Mouse (Mus musculus) midbrain, embryonic 10.5 days (tissue): ENCODE measurements around the gene Tbc1d1. TPM values are rescaled to one million over a fixed set of nuclear protein-coding genes. Genes with fewer than 3 reads are reported as not detected.

ENCODE experiments used
- DNase-seq: peaks from one replicate; pipeline ENCODE4 v3.0.0-alpha.2; 2017; ENCODE audit warnings: low spot score
- H3K27ac ChIP-seq: fragments of 300-500 bp; sonication (generic); replicated peaks from 2 replicates; pipeline ENCODE4 v1.5.1; 2016; ENCODE audit warnings: mild to moderate bottlenecking
- H3K27me3 ChIP-seq: fragments of 300-500 bp; sonication (generic); 2 replicates; pipeline ENCODE4 v1.6.1; 2016; ENCODE audit warnings: low read depth, mild to moderate bottlenecking; ENCODE audit not compliant: poor library complexity, severe bottlenecking
- H3K36me3 ChIP-seq: fragments of 300-500 bp; sonication (generic); 2 replicates; pipeline ENCODE4 v1.6.1; 2016; ENCODE audit warnings: mild to moderate bottlenecking, moderate library complexity
- H3K4me1 ChIP-seq: fragments of 300-500 bp; sonication (generic); 2 replicates; pipeline ENCODE4 v1.6.1; 2016
- H3K4me3 ChIP-seq: fragments of 300-500 bp; sonication (generic); 2 replicates; pipeline ENCODE4 v1.5.1; 2016; ENCODE audit warnings: mild to moderate bottlenecking, moderate library complexity
- H3K9me3 ChIP-seq: fragments of 300-500 bp; sonication (generic); replicated peaks from 2 replicates; pipeline ENCODE4 v1.6.1; 2016; ENCODE audit warnings: mild to moderate bottlenecking
- WGBS: fragments of 180-500 bp; shearing (Covaris S2); methylation state at CpG from one replicate; pipeline ENCODE4 v1.1.7; 2016; 5-methylcytosine and 5-hydroxymethylcytosine counted together
- polyA plus RNA-seq: library from polyadenylated mRNA; unstranded; fragments of >200 nt; fragmentation: Nextera tagmentation; extraction: Ambion mirVana; gene quantifications from 2 replicates; pipeline ENCODE4 v1.2.1, GENCODE M21; 2016

Gene Tbc1d1
- polyA plus RNA-seq, 1 experiment from 2014 or later: 22.2 TPM

GRCm38 (mm10) chr5:64263898-64264478, 107.9 kb downstream of the Tbc1d1 start:
- Histone ChIP-seq H3K27ac (no peak overlapping the region), H3K27me3 (no peaks in the 10 kb centered on the region), H3K9me3 (no peaks in the 10 kb centered on the region), H3K36me3 (peaks cover 8% of the 10 kb centered on the region; the same call in 1 of the 2 replicates), H3K4me1 (no peaks in the 10 kb centered on the region), H3K4me3 (no peak overlapping the region)
- 84% methylated on average over 13 of the region's 13 CpGs for WGBS
- DNase-seq: no peak

- 26% methylated on average over 3 of the region's 3 CpGs for WGBS
- H3K4me1 ChIP-seq: peaks cover 8% of the 10 kb centered on the region
- no peak overlapping the region for H3K4me3 ChIP-seq
- DNase-seq: no peak
- H3K36me3 ChIP-seq: peaks cover 8% of the 10 kb centered on the region; the same call in 1 of the 2 replicates
- H3K27ac ChIP-seq: no peak overlapping the region
- no peaks in the 10 kb centered on the region for H3K9me3 ChIP-seq
- H3K27me3 ChIP-seq: no peaks in the 10 kb centered on the region
Observed at GRCm38 (mm10) chr5:64265145-64265544, 109.0 kb downstream of the Tbc1d1 start.

- no peak overlapping the region for H3K4me3 ChIP-seq
- no peaks in the 10 kb centered on the region for H3K9me3 ChIP-seq
- 89% methylated on average over 3 of the region's 3 CpGs for WGBS
- no peak overlapping the region for H3K27ac ChIP-seq
- peaks cover 9% of the 10 kb centered on the region for H3K36me3 ChIP-seq
- peaks cover 9% of the 10 kb centered on the region for H3K4me1 ChIP-seq
- H3K27me3 ChIP-seq: no peaks in the 10 kb centered on the region
- DNase-seq: no peak
Observed at GRCm38 (mm10) chr5:64265906-64266305, 109.8 kb downstream of the Tbc1d1 start.

GRCm38 (mm10) chr5:64266534-64266933, 110.4 kb downstream of the Tbc1d1 start:
- 98% methylated on average over 2 of the region's 2 CpGs for WGBS
- DNase-seq: no peak
- Histone ChIP-seq H3K36me3 (peaks cover 15% of the 10 kb centered on the region), H3K27ac (no peak overlapping the region), H3K4me3 (no peak overlapping the region), H3K9me3 (no peaks in the 10 kb centered on the region), H3K4me1 (peaks cover 9% of the 10 kb centered on the region), H3K27me3 (no peaks in the 10 kb centered on the region)

GRCm38 (mm10) chr5:64267279-64267678, 111.2 kb downstream of the Tbc1d1 start:
- no peak overlapping the region for H3K27ac ChIP-seq
- no peak overlapping the region for H3K4me3 ChIP-seq
- no peaks in the 10 kb centered on the region for H3K9me3 ChIP-seq
- WGBS: 94% methylated on average over 9 of the region's 9 CpGs
- H3K27me3 ChIP-seq: no peaks in the 10 kb centered on the region
- DNase-seq: no peak
- peaks cover 22% of the 10 kb centered on the region for H3K36me3 ChIP-seq
- H3K4me1 ChIP-seq: peaks cover 9% of the 10 kb centered on the region

- H3K4me3 ChIP-seq: no peak overlapping the region
- no peaks in the 10 kb centered on the region for H3K9me3 ChIP-seq
- no peak for DNase-seq
- 28% methylated on average over 7 of the region's 7 CpGs for WGBS
- H3K36me3 ChIP-seq: peaks cover 17% of the 10 kb centered on the region; the same call in 1 of the 2 replicates
- peaks cover 9% of the 10 kb centered on the region for H3K4me1 ChIP-seq
- no peak overlapping the region for H3K27ac ChIP-seq
- H3K27me3 ChIP-seq: no peaks in the 10 kb centered on the region
Observed at GRCm38 (mm10) chr5:64269669-64270068, 113.6 kb downstream of the Tbc1d1 start.

- no peak for DNase-seq
- peaks cover 27% of the 10 kb centered on the region for H3K36me3 ChIP-seq
- no peaks in the 10 kb centered on the region for H3K9me3 ChIP-seq
- H3K27me3 ChIP-seq: no peaks in the 10 kb centered on the region
- H3K4me3 ChIP-seq: no peak overlapping the region
- H3K27ac ChIP-seq: no peak overlapping the region
- peaks cover 13% of the 10 kb centered on the region for H3K4me1 ChIP-seq
- 92% methylated on average over 1 of the region's 1 CpGs for WGBS
Observed at GRCm38 (mm10) chr5:64273517-64273916, 117.4 kb downstream of the Tbc1d1 start.

GRCm38 (mm10) chr5:64274296-64274695, 118.2 kb downstream of the Tbc1d1 start:
- Histone ChIP-seq H3K36me3 (peaks cover 35% of the 10 kb centered on the region), H3K9me3 (no peaks in the 10 kb centered on the region), H3K4me1 (peaks cover 13% of the 10 kb centered on the region), H3K27ac (no peak overlapping the region), H3K4me3 (no peak overlapping the region), H3K27me3 (no peaks in the 10 kb centered on the region)
- DNase-seq: no peak
- WGBS: 87% methylated on average over 9 of the region's 9 CpGs

- 36% methylated on average over 17 of the region's 17 CpGs for WGBS
Observed at GRCm38 (mm10) chr5:64274738-64275451, 118.8 kb downstream of the Tbc1d1 start.

GRCm38 (mm10) chr5:64277646-64278191, 121.6 kb downstream of the Tbc1d1 start:
- Histone ChIP-seq H3K27ac (no peak overlapping the region), H3K4me1 (peaks cover 4% of the 10 kb centered on the region), H3K9me3 (no peaks in the 10 kb centered on the region), H3K36me3 (peaks cover 51% of the 10 kb centered on the region), H3K27me3 (no peaks in the 10 kb centered on the region), H3K4me3 (no peak overlapping the region)
- WGBS: 89% methylated on average over 7 of the region's 7 CpGs
- no peak for DNase-seq

More at GRCm38 (mm10) chr5:64274738-64275451, 118.8 kb downstream of the Tbc1d1 start:
- no peak overlapping the region for H3K4me3 ChIP-seq
- no peaks in the 10 kb centered on the region for H3K27me3 ChIP-seq
- H3K27ac ChIP-seq: no peak overlapping the region
- peak; percentile 36 for DNase-seq
- H3K36me3 ChIP-seq: peaks cover 41% of the 10 kb centered on the region
- peaks cover 8% of the 10 kb centered on the region for H3K4me1 ChIP-seq
- no peaks in the 10 kb centered on the region for H3K9me3 ChIP-seq

GRCm38 (mm10) chr5:64279668-64280067, 123.6 kb downstream of the Tbc1d1 start:
- Histone ChIP-seq H3K4me3 (no peak overlapping the region), H3K27ac (no peak overlapping the region), H3K9me3 (no peaks in the 10 kb centered on the region), H3K4me1 (peaks cover 4% of the 10 kb centered on the region), H3K36me3 (peaks cover 62% of the 10 kb centered on the region), H3K27me3 (no peaks in the 10 kb centered on the region)
- no peak for DNase-seq
- WGBS: 86% methylated on average over 7 of the region's 7 CpGs

GRCm38 (mm10) chr5:64280191-64280590, 124.1 kb downstream of the Tbc1d1 start:
- Histone ChIP-seq H3K27ac (no peak overlapping the region), H3K4me1 (peaks cover 4% of the 10 kb centered on the region), H3K9me3 (no peaks in the 10 kb centered on the region), H3K36me3 (peaks cover 62% of the 10 kb centered on the region), H3K4me3 (no peak overlapping the region), H3K27me3 (no peaks in the 10 kb centered on the region)
- 94% methylated on average over 8 of the region's 8 CpGs for WGBS
- no peak for DNase-seq

- peaks cover 62% of the 10 kb centered on the region for H3K36me3 ChIP-seq
- H3K9me3 ChIP-seq: no peaks in the 10 kb centered on the region
- H3K4me1 ChIP-seq: no peaks in the 10 kb centered on the region
- DNase-seq: no peak
- H3K27me3 ChIP-seq: no peaks in the 10 kb centered on the region
- H3K4me3 ChIP-seq: no peak overlapping the region
- H3K27ac ChIP-seq: no peak overlapping the region
- WGBS: 94% methylated on average over 4 of the region's 4 CpGs
Observed at GRCm38 (mm10) chr5:64280613-64281012, 124.5 kb downstream of the Tbc1d1 start.
